Mouse (Mus musculus): ENCODE results near the gene Zfp189. TPM values are rescaled to one million over a fixed set of nuclear protein-coding genes. Genes with fewer than 3 reads are reported as not detected.
A peak's percentile ranks its signal among the peaks of the same experiment; 100 is the strongest.
"Not testable (repeated sequence)": the region's sequence is repeated elsewhere in the genome, so short reads cannot be mapped to it uniquely, and the experiment has no call there.

Zfp189 gene
- 12.6 and 16.2 TPM in 2 replicates for polyA plus RNA-seq (2014; fragmentation: Nextera tagmentation; extraction: Ambion mirVana)

- Histone ChIP-seq H3K4me1 (replicated peaks; ENCODE audit: control insufficient read depth, insufficient read depth, low read length) (peaks cover 16% of the 10 kb centered on the region), H3K9me3 (ENCODE audit: control insufficient read depth, low read length) (no peaks in the 10 kb centered on the region), H3K4me3 (replicated peaks; ENCODE audit: low read length) (peak within 1 kb of the TSS; percentile 60), H3K27ac (peak within 1 kb of the TSS; percentile 77), H3K36me3 (replicated peaks; ENCODE audit: control insufficient read depth, insufficient read depth) (peaks cover 24% of the 10 kb centered on the region; the same call in 1 of the 2 replicates), H3K9ac (peak within 1 kb of the TSS; percentile 76), H3K27me3 (ENCODE audit: control insufficient read depth, insufficient read depth, low read length) (no peaks in the 10 kb centered on the region), H3K4me2 (replicated peaks) (peak within 1 kb of the TSS; percentile 74)
- under 1% methylated on average over 41 of the region's 41 CpGs for WGBS
- peak; percentile 99 for ATAC-seq (ENCODE audit: low FRiP score)
- peak; percentile 96 for DNase-seq (ENCODE audit: low spot score)
Observed at GRCm38 (mm10) chr4:49520572-49521340, at the start of gene Zfp189, which contains the start of gene Mrpl50. Gene Zfp189 (plus strand): TSS chr4:49521176. Gene Mrpl50 (minus strand): TSS chr4:49521093.

GRCm38 (mm10) chr4:49473435-49474100 lies 47.4 kb upstream of the Zfp189 start, which contains the start of gene Acnat1:
Gene Acnat1 (minus strand): TSS chr4:49473912.
- Histone ChIP-seq H3K27me3 (ENCODE audit: control insufficient read depth, insufficient read depth, low read length) (no peaks in the 10 kb centered on the region), H3K36me3 (replicated peaks; ENCODE audit: control insufficient read depth, insufficient read depth) (no peaks in the 10 kb centered on the region), H3K27ac (no peak within 1 kb of the TSS), H3K4me2 (replicated peaks) (no peak within 1 kb of the TSS), H3K9ac (no peak within 1 kb of the TSS), H3K4me3 (replicated peaks; ENCODE audit: low read length) (no peak within 1 kb of the TSS), H3K4me1 (replicated peaks; ENCODE audit: control insufficient read depth, insufficient read depth, low read length) (peaks cover 5% of the 10 kb centered on the region; the same call in 1 of the 2 replicates), H3K9me3 (ENCODE audit: control insufficient read depth, low read length) (no peaks in the 10 kb centered on the region)
- ATAC-seq (ENCODE audit: low FRiP score): no peak
- WGBS: 58% methylated on average over 3 of the region's 3 CpGs
- no peak for DNase-seq (ENCODE audit: low spot score)

DNA sequence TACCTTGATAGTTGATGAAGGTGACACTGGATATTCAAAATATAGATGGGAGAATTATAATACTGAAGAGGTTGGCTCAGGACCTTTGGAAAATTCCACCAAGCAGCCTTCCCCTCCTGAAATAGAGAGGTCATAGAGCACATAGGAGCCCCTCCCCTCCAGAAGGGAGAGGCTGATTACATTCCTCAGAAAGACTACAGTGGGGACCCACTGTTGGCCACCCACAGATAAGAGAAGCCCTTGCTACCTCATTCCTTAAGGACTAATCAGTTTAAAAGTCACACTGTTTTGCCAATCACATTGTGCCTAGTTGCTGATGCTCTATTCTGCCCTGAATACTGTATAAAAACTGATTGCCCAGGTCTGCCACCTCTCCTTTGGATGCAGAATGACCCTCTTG lies 46.4 kb upstream of the Zfp189 start:
- Histone ChIP-seq H3K4me3 (replicated peaks; ENCODE audit: low read length) (no peak overlapping the region), H3K36me3 (replicated peaks; ENCODE audit: control insufficient read depth, insufficient read depth) (no peaks in the 10 kb centered on the region), H3K27me3 (ENCODE audit: control insufficient read depth, insufficient read depth, low read length) (no peaks in the 10 kb centered on the region), H3K4me2 (replicated peaks) (no peak overlapping the region), H3K9ac (no peak overlapping the region), H3K9me3 (ENCODE audit: control insufficient read depth, low read length) (no peaks in the 10 kb centered on the region), H3K4me1 (replicated peaks; ENCODE audit: control insufficient read depth, insufficient read depth, low read length) (peaks cover 6% of the 10 kb centered on the region; the same call in 1 of the 2 replicates), H3K27ac (no peak overlapping the region)
- no peak for DNase-seq (ENCODE audit: low spot score)
- no peak for ATAC-seq (ENCODE audit: low FRiP score)

GRCm38 (mm10) chr4:49478118-49478877 lies 42.7 kb upstream of the Zfp189 start:
- no peaks in the 10 kb centered on the region for H3K9me3 ChIP-seq (ENCODE audit: control insufficient read depth, low read length)
- DNase-seq (ENCODE audit: low spot score) (no peak), ATAC-seq (ENCODE audit: low FRiP score) (peak; percentile 60; the same call in 1 of the 2 replicates)
- H3K4me2 ChIP-seq (replicated peaks): peak overlapping the region; percentile 49
- H3K36me3 ChIP-seq (replicated peaks; ENCODE audit: control insufficient read depth, insufficient read depth): no peaks in the 10 kb centered on the region
- peaks cover 6% of the 10 kb centered on the region; the same call in 1 of the 2 replicates for H3K4me1 ChIP-seq (replicated peaks; ENCODE audit: control insufficient read depth, insufficient read depth, low read length)
- 0 out of 2 replicates have a peak overlapping the region, but pooled peaks have one; percentile 9 for H3K4me3 ChIP-seq (replicated peaks; ENCODE audit: low read length)
- H3K27ac ChIP-seq: no peak overlapping the region
- no peak overlapping the region for H3K9ac ChIP-seq
- WGBS: 20% methylated on average over 18 of the region's 19 CpGs
- no peaks in the 10 kb centered on the region for H3K27me3 ChIP-seq (ENCODE audit: control insufficient read depth, insufficient read depth, low read length)

GRCm38 (mm10) chr4:49479035-49479434 lies 41.9 kb upstream of the Zfp189 start:
- not testable (repeated sequence) for H3K36me3 ChIP-seq (replicated peaks; ENCODE audit: control insufficient read depth, insufficient read depth); H3K4me3 ChIP-seq (replicated peaks; ENCODE audit: low read length); H3K27ac ChIP-seq; H3K9me3 ChIP-seq (ENCODE audit: control insufficient read depth, low read length); ATAC-seq (ENCODE audit: low FRiP score); H3K4me2 ChIP-seq (replicated peaks); H3K4me1 ChIP-seq (replicated peaks; ENCODE audit: control insufficient read depth, insufficient read depth, low read length); H3K9ac ChIP-seq; DNase-seq (ENCODE audit: low spot score); H3K27me3 ChIP-seq (ENCODE audit: control insufficient read depth, insufficient read depth, low read length)
- WGBS: 12% methylated on average over 2 of the region's 2 CpGs

DNA sequence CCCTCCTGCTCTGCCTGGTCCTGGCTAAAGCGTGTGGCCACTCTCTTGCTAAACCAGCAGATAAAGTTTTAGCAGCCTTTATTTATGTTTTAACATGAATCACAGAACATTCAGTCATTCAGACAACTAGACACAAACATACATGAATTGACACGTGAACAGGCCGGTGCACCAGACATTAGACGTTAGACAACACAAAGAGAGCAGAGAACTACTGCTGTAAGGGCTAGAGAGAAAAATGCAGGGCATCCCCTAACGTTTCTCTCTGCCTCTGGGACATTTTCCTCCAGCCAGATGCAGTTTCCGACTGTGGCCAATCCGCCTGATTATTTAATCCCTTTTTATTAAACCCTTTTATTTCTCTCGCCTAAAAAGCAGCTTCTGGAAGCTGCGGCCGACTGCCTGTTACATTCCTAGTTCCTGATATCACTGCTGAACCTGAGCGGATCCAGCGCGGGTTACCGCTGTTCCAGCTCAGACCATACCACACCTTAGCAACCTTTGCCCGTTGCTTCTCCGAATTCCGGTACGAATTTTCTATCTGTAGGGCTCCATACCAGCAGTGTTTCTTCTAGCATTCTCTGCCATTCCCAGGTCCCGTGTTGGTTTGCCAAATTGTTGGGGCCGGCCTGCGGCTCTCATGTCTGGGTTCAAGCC lies 40.7 kb upstream of the Zfp189 start:
- DNase-seq (ENCODE audit: low spot score): no peak
- WGBS: 27% methylated on average over 21 of the region's 21 CpGs
- no peak for ATAC-seq (ENCODE audit: low FRiP score)
- H3K4me2 ChIP-seq (replicated peaks): no peak overlapping the region; the same call in 1 of the 2 replicates
- H3K9me3 ChIP-seq (ENCODE audit: control insufficient read depth, low read length): no peaks in the 10 kb centered on the region
- H3K4me3 ChIP-seq (replicated peaks; ENCODE audit: low read length): no peak overlapping the region
- no peaks in the 10 kb centered on the region for H3K36me3 ChIP-seq (replicated peaks; ENCODE audit: control insufficient read depth, insufficient read depth)
- H3K9ac ChIP-seq: no peak overlapping the region
- H3K4me1 ChIP-seq (replicated peaks; ENCODE audit: control insufficient read depth, insufficient read depth, low read length): peaks cover 6% of the 10 kb centered on the region; the same call in 1 of the 2 replicates
- no peak overlapping the region for H3K27ac ChIP-seq
- H3K27me3 ChIP-seq (ENCODE audit: control insufficient read depth, insufficient read depth, low read length): no peaks in the 10 kb centered on the region

DNA sequence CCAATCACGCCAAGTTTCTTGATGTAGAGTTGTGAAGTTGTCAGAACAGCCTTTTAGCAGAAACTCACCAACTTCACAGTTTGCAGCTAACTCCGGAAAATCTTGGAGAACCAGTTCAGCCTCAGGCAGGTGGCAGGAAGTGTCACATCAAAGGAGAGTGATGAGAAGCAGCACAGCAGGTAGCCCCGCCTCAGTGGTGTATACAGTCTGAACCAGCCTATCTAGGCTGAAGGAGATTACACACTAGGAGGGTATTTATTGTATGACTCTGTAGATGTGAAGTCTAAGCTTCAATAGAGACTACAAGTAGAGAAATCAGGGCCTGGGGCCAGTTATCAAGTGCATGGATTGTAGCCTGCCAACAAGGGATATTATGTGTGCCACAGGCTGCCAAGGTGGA lies 40.1 kb upstream of the Zfp189 start:
- WGBS: 60% methylated on average over 3 of the region's 3 CpGs
- Histone ChIP-seq H3K4me1 (replicated peaks; ENCODE audit: control insufficient read depth, insufficient read depth, low read length) (peaks cover 6% of the 10 kb centered on the region; the same call in 1 of the 2 replicates), H3K4me2 (replicated peaks) (no peak overlapping the region), H3K9me3 (ENCODE audit: control insufficient read depth, low read length) (no peaks in the 10 kb centered on the region), H3K4me3 (replicated peaks; ENCODE audit: low read length) (no peak overlapping the region), H3K36me3 (replicated peaks; ENCODE audit: control insufficient read depth, insufficient read depth) (no peaks in the 10 kb centered on the region), H3K27ac (no peak overlapping the region), H3K27me3 (ENCODE audit: control insufficient read depth, insufficient read depth, low read length) (no peaks in the 10 kb centered on the region), H3K9ac (no peak overlapping the region)
- ATAC-seq (ENCODE audit: low FRiP score) (no peak), DNase-seq (ENCODE audit: low spot score) (no peak)

DNA sequence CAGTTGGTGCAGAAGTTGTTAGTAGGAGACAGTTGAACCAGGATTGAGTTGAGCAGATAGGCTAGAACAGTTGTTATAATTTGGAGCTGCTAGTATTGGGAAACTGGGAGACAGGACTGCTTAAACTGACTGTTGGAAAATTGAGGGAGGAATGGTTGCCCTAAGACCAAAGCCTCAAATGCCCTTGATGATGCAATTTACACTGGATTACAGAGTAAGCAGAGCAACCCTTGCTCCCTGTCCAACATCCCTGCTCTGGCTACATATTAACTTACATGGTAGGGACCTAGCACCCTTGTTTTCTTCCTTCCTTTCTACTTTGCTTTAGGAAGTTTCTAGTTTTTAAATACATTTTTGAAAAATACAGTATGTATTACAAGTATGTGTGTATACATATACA lies 35.5 kb upstream of the Zfp189 start:
- Histone ChIP-seq H3K36me3 (replicated peaks; ENCODE audit: control insufficient read depth, insufficient read depth) (no peaks in the 10 kb centered on the region), H3K4me3 (replicated peaks; ENCODE audit: low read length) (no peak overlapping the region), H3K9me3 (ENCODE audit: control insufficient read depth, low read length) (no peaks in the 10 kb centered on the region), H3K4me2 (replicated peaks) (no peak overlapping the region), H3K4me1 (replicated peaks; ENCODE audit: control insufficient read depth, insufficient read depth, low read length) (no peaks in the 10 kb centered on the region), H3K9ac (no peak overlapping the region), H3K27ac (no peak overlapping the region), H3K27me3 (ENCODE audit: control insufficient read depth, insufficient read depth, low read length) (no peaks in the 10 kb centered on the region)
- DNase-seq (ENCODE audit: low spot score) (no peak), ATAC-seq (ENCODE audit: low FRiP score) (no peak)

Data from hindbrain, embryonic 14.5 days (tissue).